Mouse (Mus musculus) embryonic facial prominence, embryonic 15.5 days (tissue): ENCODE measurements around the gene Socs3. TPM values are rescaled to one million over a fixed set of nuclear protein-coding genes. Genes with fewer than 3 reads are reported as not detected.

Experiments used
- ATAC-seq: fragments of 200-750 bp; cut with Nextera tagmentation; 2 replicates; pipeline ENCODE4 v1.8.0; 2017; ENCODE audit warnings: low read depth, moderate TSS enrichment; ENCODE audit not compliant: insufficient number of reproducible peaks, low FRiP score, low TSS enrichment
- H3K27ac ChIP-seq: fragments of 300-500 bp; sonication (generic); replicated peaks from 2 replicates; pipeline ENCODE4 v1.5.1; 2015; ENCODE audit warnings: mild to moderate bottlenecking, inconsistent platforms
- H3K27me3 ChIP-seq: fragments of 300-500 bp; sonication (generic); 2 replicates; pipeline ENCODE4 v1.6.1; 2015; ENCODE audit warnings: inconsistent platforms
- H3K36me3 ChIP-seq: fragments of 300-500 bp; sonication (generic); 2 replicates; pipeline ENCODE4 v1.6.1; 2015; ENCODE audit warnings: mild to moderate bottlenecking, inconsistent platforms
- H3K4me1 ChIP-seq: fragments of 300-500 bp; sonication (generic); 2 replicates; pipeline ENCODE4 v1.6.1; 2015; ENCODE audit warnings: inconsistent platforms
- H3K4me2 ChIP-seq: fragments of 300-500 bp; sonication (generic); replicated peaks from 2 replicates; pipeline ENCODE4 v1.6.1; 2015; ENCODE audit warnings: mild to moderate bottlenecking, inconsistent platforms
- H3K4me3 ChIP-seq: fragments of 300-500 bp; sonication (generic); replicated peaks from 2 replicates; pipeline ENCODE4 v1.5.1; 2015; ENCODE audit warnings: mild to moderate bottlenecking, inconsistent platforms
- H3K9ac ChIP-seq: fragments of 300-500 bp; sonication (generic); 2 replicates; pipeline ENCODE4 v1.6.1; 2015; ENCODE audit warnings: inconsistent platforms
- H3K9me3 ChIP-seq: fragments of 300-500 bp; sonication (generic); replicated peaks from 2 replicates; pipeline ENCODE4 v1.6.1; 2016; ENCODE audit warnings: inconsistent platforms
- WGBS: fragments of 180-500 bp; shearing (Covaris S2); methylation state at CpG from one replicate; pipeline ENCODE4 v1.1.7; 2015; 5-methylcytosine and 5-hydroxymethylcytosine counted together
- polyA plus RNA-seq: library from polyadenylated mRNA; unstranded; fragments of >200 nt; fragmentation: Nextera tagmentation; extraction: Ambion mirVana; gene quantifications from 2 replicates; pipeline ENCODE4 v1.2.1, GENCODE M21; 2015

Gene Socs3
- polyA plus RNA-seq, 1 experiment from 2014 or later = 21.2 TPM

DNA sequence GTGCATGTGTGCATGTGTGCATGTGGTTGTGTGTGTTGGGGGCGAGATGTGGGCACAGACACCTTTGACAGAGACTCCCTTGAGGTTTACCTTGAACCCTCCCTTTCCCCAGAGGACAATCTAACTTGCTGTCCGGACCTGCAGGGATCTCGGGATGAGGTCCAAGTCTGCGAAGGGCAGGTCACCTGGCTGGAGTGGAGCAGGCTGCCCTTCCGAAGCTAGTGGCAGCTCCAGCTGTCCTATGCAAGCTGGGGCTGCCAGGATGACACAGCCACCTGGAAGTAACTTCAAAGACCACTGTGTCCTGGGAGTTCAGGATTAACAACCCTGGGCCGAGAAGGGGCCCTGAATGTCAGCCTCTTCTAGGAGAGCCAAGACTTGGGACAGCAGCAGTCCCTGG, 18.5 kb downstream of the Socs3 start:
- Histone ChIP-seq H3K4me3 (no peak overlapping the region), H3K27ac (no peak overlapping the region), H3K36me3 (no peaks in the 10 kb centered on the region), H3K4me2 (no peak overlapping the region), H3K9ac (no peak overlapping the region), H3K4me1 (peaks cover 34% of the 10 kb centered on the region), H3K27me3 (0 out of 2 replicates have a peak, but pooled peaks cover 4% of the 10 kb centered on the region), H3K9me3 (no peaks in the 10 kb centered on the region)
- WGBS = 73% methylated on average over 6 of the region's 6 CpGs
- ATAC-seq = no peak

DNA sequence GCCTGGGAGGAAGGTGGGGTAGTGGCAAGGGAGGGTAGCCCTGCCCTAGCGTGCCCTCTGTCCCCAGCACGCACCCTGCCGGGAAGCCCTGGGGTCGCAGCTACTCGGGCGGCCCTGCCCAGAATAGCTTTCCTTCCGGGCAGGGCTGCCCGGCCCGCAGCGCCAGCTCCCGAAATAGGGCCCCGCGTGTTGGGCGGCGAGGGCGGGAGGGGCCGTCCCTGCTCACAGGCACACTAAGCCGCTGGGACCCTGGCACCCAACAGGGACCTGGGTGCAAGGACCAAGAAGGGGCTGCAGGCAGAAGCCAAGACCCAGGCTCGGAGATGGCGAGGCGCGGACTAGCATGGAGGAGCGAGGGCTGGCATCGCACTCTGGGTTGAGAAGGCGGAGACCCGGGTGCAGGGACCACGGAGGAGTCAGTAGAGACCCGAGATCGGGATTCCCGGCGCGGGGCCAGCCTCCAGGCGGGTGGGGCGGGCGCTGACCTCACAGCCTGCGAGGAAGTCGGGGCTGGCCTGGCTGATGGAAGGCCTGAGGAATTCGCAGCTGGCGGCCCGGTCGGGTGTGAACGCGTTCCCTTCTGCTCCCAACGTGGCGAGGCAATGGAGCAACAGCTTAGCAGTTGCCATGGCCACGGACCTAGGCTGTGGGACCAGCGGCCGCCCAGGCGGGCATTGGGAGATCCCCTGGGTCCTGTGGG, 20.3 kb downstream of the Socs3 start:
- WGBS = 2% methylated on average over 49 of the region's 49 CpGs
- 0 out of 2 replicates have a peak, but pooled peaks cover 4% of the 10 kb centered on the region for H3K27me3 ChIP-seq

DNA sequence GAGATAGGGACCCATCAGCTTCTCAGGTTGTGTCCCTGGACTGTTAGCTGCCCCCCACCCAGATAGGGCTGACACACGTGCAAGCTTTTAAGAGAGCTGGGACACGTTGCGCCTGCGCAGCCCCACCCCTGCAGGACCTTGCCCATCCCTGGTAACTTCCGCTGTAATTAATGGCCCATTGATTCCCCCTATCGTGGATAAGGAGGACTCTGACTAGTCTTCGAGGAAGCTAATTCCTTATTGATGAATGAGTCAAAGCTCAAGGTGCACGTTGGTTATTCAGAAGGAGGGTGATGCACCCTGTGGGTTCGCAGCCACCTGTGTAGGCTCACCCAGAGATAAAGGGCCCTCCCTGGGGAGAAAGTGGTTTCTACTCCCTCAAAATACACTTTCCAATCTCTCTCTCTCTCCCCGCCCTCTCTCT, 22.8 kb downstream of the Socs3 start:
- no peak for ATAC-seq
- H3K27ac ChIP-seq = no peak overlapping the region
- H3K4me3 ChIP-seq = no peak overlapping the region
- 74% methylated on average over 10 of the region's 10 CpGs for WGBS
- peaks cover 18% of the 10 kb centered on the region for H3K4me1 ChIP-seq
- H3K27me3 ChIP-seq = 0 out of 2 replicates have a peak, but pooled peaks cover 4% of the 10 kb centered on the region
- no peaks in the 10 kb centered on the region for H3K9me3 ChIP-seq
- no peak overlapping the region for H3K4me2 ChIP-seq
- no peak overlapping the region for H3K9ac ChIP-seq
- H3K36me3 ChIP-seq = no peaks in the 10 kb centered on the region

More for the DNA sequence above, 20.3 kb downstream of the Socs3 start:
- H3K27ac ChIP-seq = peak overlapping the region; percentile 84
- peak; percentile 78 for ATAC-seq
- peak overlapping the region; percentile 43 for H3K9ac ChIP-seq
- H3K4me2 ChIP-seq = peak overlapping the region; percentile 64
- H3K4me3 ChIP-seq = peak overlapping the region; percentile 36
- no peaks in the 10 kb centered on the region for H3K36me3 ChIP-seq
- H3K4me1 ChIP-seq = peaks cover 28% of the 10 kb centered on the region
- no peaks in the 10 kb centered on the region for H3K9me3 ChIP-seq

DNA sequence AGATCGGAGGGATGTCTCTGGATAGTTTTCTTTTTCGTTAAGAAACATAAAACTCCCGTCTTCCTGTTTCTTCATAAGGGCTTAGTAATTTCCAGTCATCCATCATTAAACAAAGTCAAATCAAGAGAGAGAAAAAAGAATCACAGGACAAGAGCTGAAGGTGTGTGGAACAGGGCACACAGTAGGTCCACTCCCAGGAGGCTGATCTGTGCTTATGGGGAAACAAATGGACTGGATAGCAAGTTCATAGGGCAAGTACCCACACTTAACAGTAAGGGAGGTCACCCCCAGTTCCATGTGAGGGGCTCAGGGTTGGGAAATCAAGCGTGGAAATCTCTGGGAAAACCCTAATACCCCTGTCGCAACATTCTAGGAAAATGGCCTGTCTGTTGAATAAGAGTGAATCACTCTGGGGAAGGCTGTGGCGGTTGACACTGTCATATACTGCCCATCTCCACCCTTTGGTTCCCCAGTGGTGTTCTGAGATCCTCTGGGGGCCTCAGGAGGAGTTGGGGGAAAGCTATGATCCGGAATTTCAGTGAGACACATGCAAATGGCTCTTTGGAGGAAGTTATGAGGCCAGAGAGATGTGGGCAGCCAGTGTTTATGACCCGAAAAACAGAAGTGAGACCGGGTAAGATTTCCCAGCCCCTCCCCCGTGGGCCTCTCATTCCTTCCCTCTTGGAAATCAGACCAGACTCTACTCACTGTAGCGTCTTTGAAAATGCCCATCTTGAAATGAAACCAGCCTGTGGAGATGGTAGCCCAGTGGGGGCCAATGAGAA, 23.5 kb downstream of the Socs3 start:
- no peak overlapping the region for H3K27ac ChIP-seq
- WGBS = 72% methylated on average over 11 of the region's 11 CpGs
- no peaks in the 10 kb centered on the region for H3K9me3 ChIP-seq

DNA sequence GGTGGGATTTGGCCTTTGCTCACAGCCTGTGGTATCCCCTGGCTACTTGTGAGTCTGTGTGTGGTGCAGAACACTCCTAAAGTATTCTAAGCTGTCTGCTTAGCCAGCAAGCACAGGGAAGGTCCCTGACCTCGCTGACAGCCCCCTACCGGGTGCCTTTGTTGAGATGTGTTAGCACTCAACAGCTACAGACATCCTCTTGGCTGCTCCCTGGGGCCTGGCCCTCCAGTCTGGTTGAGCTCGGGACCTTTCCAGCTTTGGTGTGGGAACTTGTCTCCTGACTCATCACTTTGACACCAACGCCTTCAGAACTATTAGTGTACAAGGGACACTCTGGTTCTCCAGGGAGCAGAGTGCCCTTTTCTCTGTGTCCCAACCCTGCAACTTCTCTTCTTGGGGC, 28.0 kb downstream of the Socs3 start:
- Histone ChIP-seq H3K4me1 (peaks cover 27% of the 10 kb centered on the region), H3K9ac (no peak overlapping the region), H3K27me3 (no peaks in the 10 kb centered on the region), H3K4me3 (no peak overlapping the region), H3K4me2 (no peak overlapping the region), H3K27ac (no peak overlapping the region), H3K9me3 (no peaks in the 10 kb centered on the region), H3K36me3 (no peaks in the 10 kb centered on the region)
- ATAC-seq = no peak
- 37% methylated on average over 4 of the region's 4 CpGs for WGBS

More for the DNA sequence above, 23.5 kb downstream of the Socs3 start:
- peaks cover 12% of the 10 kb centered on the region for H3K4me1 ChIP-seq
- H3K9ac ChIP-seq = no peak overlapping the region
- H3K4me3 ChIP-seq = no peak overlapping the region
- H3K27me3 ChIP-seq = 0 out of 2 replicates have a peak, but pooled peaks cover 1% of the 10 kb centered on the region
- no peaks in the 10 kb centered on the region for H3K36me3 ChIP-seq
- ATAC-seq = no peak
- H3K4me2 ChIP-seq = no peak overlapping the region

DNA sequence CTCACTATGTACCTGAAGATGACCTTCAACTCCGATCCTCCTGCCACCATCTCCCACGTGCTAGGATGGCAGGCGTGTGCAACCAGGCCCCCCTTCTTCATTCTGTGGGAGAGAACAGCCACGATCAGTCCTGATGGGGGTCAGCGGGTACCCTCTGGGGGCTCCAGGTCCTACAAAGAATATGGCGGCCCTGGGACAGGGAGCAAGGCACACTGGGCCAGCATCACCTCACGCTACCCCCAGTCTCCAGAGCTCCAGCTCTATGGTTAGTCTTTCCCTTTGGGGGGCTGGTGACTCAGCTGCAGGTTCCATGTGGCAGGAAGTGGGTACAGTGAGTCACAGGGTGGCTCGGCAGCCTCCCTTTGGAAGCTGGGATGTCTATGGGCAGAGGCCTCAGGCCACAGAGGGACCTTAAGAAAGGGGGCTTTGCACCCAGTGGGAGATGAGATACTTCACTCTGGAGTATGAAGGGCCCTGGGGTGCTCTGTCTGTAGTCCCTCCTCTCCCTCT, 28.5 kb downstream of the Socs3 start:
- no peaks in the 10 kb centered on the region for H3K36me3 ChIP-seq
- no peaks in the 10 kb centered on the region for H3K9me3 ChIP-seq
- no peak overlapping the region for H3K27ac ChIP-seq
- H3K4me3 ChIP-seq = no peak overlapping the region
- 91% methylated on average over 8 of the region's 8 CpGs for WGBS
- no peak overlapping the region for H3K4me2 ChIP-seq
- no peak overlapping the region for H3K9ac ChIP-seq
- H3K27me3 ChIP-seq = no peaks in the 10 kb centered on the region
- ATAC-seq = no peak
- H3K4me1 ChIP-seq = peaks cover 32% of the 10 kb centered on the region

DNA sequence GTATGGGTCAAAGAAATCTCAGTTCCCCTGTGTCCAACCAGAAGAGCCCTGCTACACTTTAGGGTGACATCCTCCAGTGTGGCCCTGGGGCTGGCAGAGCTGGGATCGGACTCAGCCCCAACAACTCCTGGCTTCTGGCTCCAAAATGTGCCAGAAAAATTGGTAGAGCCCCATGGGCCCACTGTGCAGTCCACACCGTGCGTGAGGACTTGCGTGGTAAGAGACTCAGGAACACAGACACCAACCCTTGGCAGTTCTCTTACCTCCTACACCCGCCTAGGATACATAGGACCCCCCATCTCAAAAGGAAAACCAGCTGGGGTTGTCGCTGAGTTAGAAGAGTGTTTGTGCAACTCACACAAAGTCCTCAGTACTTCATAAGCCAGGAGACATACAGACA, 29.0 kb downstream of the Socs3 start:
- Histone ChIP-seq H3K27ac (peak overlapping the region; percentile 70), H3K4me1 (peaks cover 37% of the 10 kb centered on the region), H3K4me3 (no peak overlapping the region), H3K36me3 (no peaks in the 10 kb centered on the region), H3K4me2 (no peak overlapping the region), H3K9ac (no peak overlapping the region), H3K27me3 (no peaks in the 10 kb centered on the region), H3K9me3 (no peaks in the 10 kb centered on the region)
- ATAC-seq = no peak
- 93% methylated on average over 6 of the region's 6 CpGs for WGBS

DNA sequence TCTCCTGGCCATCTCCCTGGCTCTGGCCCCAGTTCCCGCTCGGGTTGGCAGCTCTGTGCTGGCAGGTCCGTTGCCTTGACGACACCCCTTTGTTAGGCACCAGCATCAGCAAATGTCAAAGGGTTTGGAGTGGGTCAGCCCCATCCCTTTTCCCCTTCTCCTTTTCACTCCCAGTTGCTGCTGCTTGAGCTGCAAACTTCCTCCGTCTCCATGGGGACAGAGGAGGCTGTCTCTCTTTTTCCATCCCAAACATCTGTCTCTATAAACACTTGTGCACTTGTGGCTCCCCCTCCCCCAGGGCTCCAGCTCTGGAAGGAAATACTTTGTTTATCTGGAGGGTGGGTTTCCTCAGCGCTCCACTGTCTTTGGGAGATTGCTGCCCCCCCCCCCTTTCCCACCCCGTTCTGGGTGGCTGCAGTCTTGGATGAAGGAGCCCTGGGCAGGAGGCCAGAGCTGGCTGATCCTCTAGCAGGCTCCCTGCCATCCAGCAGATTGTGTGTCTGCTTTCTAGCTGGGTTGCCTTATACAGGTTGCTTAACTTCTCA, 30.0 kb downstream of the Socs3 start:
- peak overlapping the region; percentile 70 for H3K27ac ChIP-seq
- no peak overlapping the region for H3K9ac ChIP-seq
- H3K4me1 ChIP-seq = peaks cover 47% of the 10 kb centered on the region
- peak; percentile 83 for ATAC-seq
- 3% methylated on average over 7 of the region's 7 CpGs for WGBS
- H3K4me3 ChIP-seq = no peak overlapping the region
- H3K27me3 ChIP-seq = no peaks in the 10 kb centered on the region
- H3K4me2 ChIP-seq = peak overlapping the region; percentile 12; the same call in 1 of the 2 replicates
- no peaks in the 10 kb centered on the region for H3K36me3 ChIP-seq
- H3K9me3 ChIP-seq = no peaks in the 10 kb centered on the region

DNA sequence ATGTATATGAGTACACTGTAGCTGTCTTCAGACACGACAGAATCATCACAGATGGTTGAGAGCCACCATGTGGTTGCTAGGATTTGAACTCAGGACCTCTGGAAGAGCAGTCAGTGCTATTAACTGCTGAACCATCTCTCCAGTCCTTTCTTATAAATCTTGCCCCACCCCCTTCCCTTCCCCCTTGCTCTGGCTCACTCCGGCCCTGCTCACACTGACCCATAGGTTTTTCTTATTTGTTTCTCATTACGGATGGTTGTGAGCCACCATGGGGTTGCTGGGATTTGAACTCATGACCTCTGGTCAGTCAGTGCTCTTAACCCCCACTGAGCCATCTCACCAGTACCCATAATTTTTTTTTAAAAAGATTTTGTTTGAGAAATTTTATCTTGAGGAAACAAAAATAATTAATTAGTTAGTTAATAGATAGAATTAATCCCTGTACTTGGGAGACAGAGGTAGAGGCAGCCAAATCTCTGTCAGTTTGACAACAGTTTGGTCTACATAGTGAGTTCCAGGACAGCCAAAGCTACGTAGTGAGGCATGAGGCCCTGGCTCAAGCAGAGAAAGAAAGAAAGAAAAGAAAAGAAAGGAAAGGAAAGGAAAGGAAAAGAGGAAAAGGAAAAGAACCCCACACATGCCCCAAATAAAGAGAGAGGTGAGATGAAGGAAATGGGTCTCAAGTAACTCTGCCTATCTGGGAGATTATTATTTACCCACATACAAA, 30.7 kb downstream of the Socs3 start:
- Histone ChIP-seq H3K9ac (no peak overlapping the region), H3K9me3 (no peaks in the 10 kb centered on the region), H3K4me3 (no peak overlapping the region), H3K36me3 (no peaks in the 10 kb centered on the region), H3K4me2 (0 out of 2 replicates have a peak overlapping the region, but pooled peaks have one; percentile 12), H3K4me1 (peaks cover 54% of the 10 kb centered on the region), H3K27ac (peak overlapping the region; percentile 70), H3K27me3 (no peaks in the 10 kb centered on the region)
- WGBS = 40% methylated on average over 4 of the region's 4 CpGs
- ATAC-seq = no peak

DNA sequence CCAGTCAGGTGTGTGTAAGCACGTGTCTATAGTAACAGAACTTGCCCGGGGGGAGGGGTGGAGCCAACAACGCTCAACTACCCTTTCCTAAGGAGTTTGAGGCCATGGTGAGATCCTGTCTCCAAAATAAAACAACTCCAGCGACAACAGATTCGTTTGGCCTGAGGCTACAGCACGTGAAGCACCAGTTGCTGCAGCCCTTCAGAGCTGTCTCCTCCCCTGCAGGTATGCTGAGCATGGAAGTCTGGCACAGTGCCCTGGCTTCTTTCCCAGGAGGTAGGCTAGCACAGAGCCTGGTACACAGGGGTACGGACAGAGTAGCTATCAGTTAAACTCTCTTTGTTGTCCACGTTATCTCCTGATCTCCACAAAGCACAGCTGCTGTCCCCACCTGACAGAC, 33.6 kb downstream of the Socs3 start:
- Histone ChIP-seq H3K27ac (peak overlapping the region; percentile 67), H3K4me1 (peaks cover 81% of the 10 kb centered on the region), H3K27me3 (no peaks in the 10 kb centered on the region), H3K4me2 (no peak overlapping the region), H3K4me3 (no peak overlapping the region), H3K36me3 (no peaks in the 10 kb centered on the region), H3K9me3 (no peaks in the 10 kb centered on the region), H3K9ac (no peak overlapping the region)
- 16% methylated on average over 8 of the region's 8 CpGs for WGBS
- ATAC-seq = no peak
